Mouse (Mus musculus): Measurements from ENCODE around the gene Nit1. TPM values are rescaled to one million over a fixed set of nuclear protein-coding genes. Genes with fewer than 3 reads are reported as not detected.
"Not testable (repeated sequence)": the region's sequence is repeated elsewhere in the genome, so short reads cannot be mapped to it uniquely, and the experiment has no call there.

The Nit1 gene
- total RNA-seq, 2 experiments from 2014 or later, result 35.3 to 36.8 TPM

DNA sequence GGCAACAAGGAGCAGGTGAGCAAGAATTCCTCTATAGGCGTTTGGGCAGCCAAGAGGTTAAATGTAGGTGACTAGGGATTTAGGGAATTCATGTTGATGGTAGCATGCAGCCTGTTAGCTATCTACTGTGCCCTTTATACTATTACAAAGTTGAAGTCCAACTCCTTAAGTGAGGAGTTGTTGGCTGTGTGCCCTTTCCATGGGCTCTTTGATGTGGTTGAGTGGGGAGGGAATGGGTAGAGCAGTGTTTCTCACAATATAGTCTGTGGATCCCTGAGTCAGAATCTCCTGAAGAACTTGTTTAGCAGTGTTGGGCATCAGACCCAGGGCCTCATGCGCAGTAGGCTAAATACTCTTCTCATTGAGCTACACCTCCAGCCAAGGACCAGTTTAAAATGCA, 11.4 kb upstream of the Nit1 start:
- intact Hi-C loops (cut with DNase I), result no loop called here
- no peak for DNase-seq

- intact Hi-C loops (cut with DNase I), result no loop called here
- no peak for DNase-seq
Observed at GRCm38 (mm10) chr1:171355812-171356340, 10.4 kb upstream of the Nit1 start.

DNA sequence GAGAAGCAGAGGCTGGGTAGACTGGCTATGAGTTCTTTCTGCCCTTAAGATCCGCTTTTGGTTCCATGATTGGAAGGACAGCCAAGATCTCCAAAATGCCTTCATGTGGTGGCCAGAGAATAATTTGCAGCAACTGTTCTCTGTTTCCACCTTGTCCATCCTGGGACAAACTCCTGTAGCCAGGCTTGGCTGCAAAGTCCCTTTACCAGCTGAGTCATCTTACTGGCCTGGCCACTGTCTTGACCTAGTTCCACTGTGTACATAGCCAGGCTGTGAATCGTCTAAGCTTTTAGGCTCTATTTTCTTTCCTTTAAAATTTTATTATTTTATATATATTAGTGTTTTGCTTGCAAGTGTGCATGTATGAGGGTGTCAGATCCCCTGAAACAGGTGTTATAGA, 3.8 kb upstream of the Nit1 start:
- intact Hi-C loops (cut with DNase I), result no loop called here
- DNase-seq, result no peak

- DNase-seq, result no peak
- intact Hi-C loops (cut with DNase I), result no loop called here
Observed at GRCm38 (mm10) chr1:171348665-171349064, 3.2 kb upstream of the Nit1 start.

DNA sequence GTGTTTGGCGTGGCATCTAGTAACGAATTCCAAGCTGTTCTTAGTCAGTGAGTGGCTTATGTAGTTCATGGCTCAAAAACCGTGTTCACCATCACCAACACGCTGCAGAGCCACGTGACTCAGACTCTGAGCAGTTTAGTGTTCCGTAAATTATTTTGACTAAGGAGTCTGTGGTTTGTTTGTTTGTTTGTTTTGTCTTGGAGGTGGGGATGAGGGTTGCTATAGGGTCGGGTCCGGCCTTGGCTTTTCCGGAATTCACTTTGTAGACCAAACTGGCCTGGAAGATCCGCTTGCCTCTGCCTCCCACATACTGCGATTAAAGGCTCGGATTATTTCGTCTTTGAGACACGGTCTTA, 627 bp upstream of the Nit1 start:
- DNase-seq, result no peak
- intact Hi-C loops (cut with DNase I), result no loop called here

DNA sequence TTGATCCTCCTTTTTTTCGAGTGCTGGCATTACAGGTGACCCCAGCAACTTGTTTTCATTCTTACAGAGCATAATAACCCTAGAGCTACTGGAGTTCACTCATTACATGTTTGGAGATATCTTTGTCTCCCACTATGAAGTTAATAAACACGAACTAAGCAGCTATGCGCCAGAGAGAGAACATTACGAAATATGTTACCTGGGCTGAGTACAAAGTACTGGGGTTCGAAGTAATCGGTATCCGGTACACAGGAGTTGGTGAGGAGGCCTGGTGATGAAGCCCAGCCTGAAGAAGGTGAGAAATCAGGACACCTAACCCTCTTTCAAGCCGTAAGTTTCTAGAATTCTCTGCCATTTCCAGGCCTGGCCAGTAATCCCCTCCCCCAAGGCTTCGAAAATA, 731 bp downstream of the Nit1 start:
- intact Hi-C loops (cut with DNase I), result no loop called here
- DNase-seq, result no peak

GRCm38 (mm10) chr1:171343922-171344677, 1.3 kb downstream of the Nit1 start:
- intact Hi-C loops (cut with DNase I), result no loop called here
- DNase-seq, result no peak

DNA sequence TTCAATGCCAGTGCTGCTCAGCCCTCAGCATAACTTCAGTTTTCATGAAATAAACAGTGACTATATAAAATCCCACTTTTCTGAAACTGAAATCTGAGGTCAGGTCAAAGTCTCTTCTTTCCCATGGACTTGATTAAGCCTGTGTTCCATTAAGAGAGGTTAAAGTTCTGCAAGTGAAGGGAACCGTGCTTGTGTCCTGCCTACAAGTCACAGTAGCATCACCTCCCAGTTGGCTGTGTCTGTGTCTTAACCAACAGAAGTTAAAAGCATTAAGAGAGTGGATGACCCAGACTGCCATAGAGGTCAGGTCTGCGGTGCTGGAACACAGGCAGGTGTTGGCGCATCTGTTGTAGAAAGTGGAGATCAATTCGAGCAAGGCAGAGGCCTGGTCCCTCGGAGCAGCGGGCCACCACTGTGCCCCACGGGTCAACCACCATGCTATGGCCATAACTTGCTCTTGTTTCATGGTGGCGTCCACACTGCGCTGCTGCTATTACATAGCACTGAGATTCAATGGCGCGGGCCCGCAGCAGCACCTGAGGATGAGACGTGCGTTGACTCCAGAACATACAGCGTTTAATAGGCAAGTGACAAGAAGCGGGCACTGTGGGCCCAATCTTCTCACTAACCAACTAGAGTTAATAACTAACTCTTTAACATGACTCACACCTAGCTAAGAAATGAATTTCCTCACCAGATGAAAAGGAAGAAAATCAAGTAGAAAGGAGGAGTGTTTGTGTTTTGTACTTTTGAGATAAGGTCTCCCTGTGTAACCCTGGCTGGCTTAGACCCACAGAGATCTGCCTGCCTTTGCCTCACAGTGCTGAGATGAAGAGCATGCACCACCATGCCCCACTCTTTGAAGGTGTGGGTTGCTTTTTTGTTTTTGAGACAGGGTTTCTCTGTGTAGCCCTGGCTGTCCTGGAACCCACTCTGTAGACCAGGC, 2.9 kb downstream of the Nit1 start:
- DNase-seq, result no peak
- intact Hi-C loops (cut with DNase I), result no loop called here

GRCm38 (mm10) chr1:171330216-171330560, 15.3 kb downstream of the Nit1 start:
- intact Hi-C loops (cut with DNase I), result no loop called here
- no peak for DNase-seq

GRCm38 (mm10) chr1:171329433-171330215, 15.8 kb downstream of the Nit1 start:
- DNase-seq, result peak; percentile 89
- intact Hi-C loops (cut with DNase I), result no loop called here

DNA sequence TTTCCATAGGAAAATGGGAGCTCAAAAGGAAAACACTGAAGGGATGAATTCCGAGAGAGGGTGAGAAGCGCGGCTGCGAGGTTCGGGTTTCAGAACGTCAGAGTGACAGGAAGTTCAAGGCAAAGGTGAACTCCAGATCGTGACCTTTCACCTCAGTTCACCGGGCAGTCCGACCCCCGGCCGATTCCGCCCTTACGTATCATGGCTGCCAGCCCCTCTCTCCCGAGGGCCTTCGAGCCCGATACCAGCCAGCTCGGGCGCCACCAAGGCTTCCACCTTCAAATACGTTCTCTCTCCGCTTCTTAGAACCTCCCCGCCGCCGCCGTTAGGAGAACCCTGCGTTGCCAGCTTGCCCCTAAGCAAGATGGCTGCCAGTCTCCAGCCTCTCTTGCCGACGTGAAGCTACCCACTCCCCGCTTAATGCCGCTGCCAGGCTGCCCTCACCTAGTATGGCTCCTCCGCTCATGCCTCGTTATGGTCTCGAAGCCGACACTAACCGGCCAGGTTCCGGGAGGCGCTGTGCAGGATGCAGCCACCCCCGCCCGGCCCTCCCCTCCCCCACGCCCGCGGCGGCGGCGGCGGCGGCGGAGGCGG, 16.5 kb downstream of the Nit1 start, which contains the start of gene Dedd:
Dedd (plus strand) TSS at position 307 of the 594 bp plus-strand sequence.
- peak; percentile 94 for DNase-seq
- intact Hi-C loops (cut with DNase I), result no loop called here

- intact Hi-C loops (cut with DNase I), result no loop called here
- DNase-seq, result peak; percentile 19
Observed at GRCm38 (mm10) chr1:171328244-171328643, 17.2 kb downstream of the Nit1 start.

- DNase-seq; intact Hi-C loops (cut with DNase I): not testable (repeated sequence)
Observed at GRCm38 (mm10) chr1:171326588-171326987, 18.9 kb downstream of the Nit1 start.

DNA sequence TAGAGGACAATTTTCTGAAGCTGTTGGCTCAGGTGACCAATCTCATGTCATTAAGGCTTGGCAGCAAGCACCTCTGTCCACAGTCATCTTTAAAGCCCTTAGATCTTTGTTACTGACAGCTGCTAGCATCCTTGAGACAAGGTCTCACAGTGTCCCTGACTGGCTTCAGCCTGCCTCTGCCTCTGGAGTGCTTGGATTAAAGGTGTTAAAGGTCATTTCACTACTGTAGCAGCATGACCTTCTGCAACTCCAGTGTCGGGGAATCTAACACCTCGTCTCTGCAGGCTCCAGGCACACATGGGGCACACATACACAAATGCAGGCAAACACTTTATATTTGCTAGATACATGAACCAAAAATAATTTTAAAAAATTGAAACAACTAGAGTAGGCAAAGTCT, 19.9 kb downstream of the Nit1 start:
- intact Hi-C loops (cut with DNase I), result no loop called here
- DNase-seq, result no peak

GRCm38 (mm10) chr1:171322012-171322411, 23.4 kb downstream of the Nit1 start:
- no peak for DNase-seq
- intact Hi-C loops (cut with DNase I), result no loop called here

DNA sequence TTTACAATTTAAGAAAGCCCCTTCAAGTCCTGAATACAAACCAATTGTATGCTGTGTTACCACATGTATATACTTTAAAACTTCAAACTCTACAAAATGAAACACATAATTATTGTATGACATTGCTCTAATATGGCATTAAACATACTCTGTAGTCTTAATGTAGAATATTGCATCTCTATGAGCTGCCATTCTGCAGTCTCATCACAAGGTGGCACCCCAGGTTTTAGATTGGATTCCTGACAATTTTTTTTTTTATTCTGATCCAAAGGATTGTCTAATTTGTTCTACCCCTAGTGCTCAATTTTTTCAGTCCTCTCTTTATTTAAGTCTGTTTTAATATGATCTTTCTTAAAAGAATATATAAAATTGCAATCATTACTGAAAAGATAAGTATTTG, 24.0 kb downstream of the Nit1 start:
- no peak for DNase-seq
- intact Hi-C loops (cut with DNase I), result no loop called here

GRCm38 (mm10) chr1:171320151-171320550, 25.3 kb downstream of the Nit1 start:
- DNase-seq, result no peak
- intact Hi-C loops (cut with DNase I), result no loop called here

DNA sequence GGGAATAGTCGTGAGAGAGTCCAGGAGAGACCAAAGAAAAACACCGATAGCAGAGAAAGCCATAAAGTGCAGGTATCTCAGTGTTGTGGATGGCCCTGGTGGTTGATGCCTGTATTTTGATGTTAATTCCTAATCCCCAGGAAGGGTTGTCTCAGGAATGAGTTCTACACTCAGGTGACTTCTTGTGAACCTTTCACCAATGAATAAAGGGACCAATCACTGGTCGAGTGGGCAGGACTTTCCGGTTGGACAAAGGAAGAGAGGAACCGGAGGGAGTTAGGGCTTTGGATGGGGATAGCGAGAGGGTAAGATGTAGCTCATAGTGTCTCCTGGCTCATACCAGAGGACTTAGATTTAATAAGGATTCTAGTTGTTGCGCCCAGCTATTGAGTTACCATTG, 25.7 kb downstream of the Nit1 start:
- DNase-seq, result no peak
- intact Hi-C loops (cut with DNase I), result no loop called here

DNA sequence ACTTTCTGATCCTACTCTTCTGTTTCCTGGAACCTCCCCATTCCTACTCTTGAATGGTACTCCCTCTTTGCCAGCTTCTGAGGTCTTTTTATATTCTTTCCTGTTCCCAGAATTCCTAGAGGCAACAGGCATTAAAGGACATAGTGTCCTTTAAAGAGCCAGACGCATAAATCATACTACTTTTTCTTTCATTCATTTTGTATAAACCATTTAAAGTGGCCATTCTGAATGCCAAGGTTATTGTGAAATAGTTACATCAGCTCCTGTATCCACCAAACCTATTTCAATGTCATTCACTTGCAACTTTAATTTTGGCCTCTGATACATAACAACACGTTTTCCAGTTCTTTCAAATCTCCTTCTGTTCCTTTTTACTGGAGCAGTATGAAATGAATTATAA, 36.1 kb downstream of the Nit1 start:
- no peak for DNase-seq
- intact Hi-C loops (cut with DNase I), result no loop called here

DNA sequence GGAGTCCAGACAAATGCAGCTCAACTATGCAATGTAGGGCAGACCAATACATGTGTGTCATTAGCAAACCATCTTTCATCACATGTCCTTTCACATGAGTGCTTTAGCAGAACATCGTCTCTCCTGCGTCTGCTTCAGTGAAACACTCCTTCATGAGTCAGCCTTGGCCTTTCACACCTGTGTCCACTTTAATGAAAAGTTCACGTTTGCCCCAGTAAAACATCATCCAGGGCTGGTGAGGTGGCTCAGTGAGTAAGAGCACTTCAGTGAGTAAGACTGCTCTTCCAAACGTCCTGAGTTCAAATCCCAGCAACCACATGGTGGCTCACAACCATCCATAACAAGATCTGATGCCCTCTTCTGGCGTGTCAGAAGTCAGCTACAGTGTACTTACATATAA, 39.3 kb downstream of the Nit1 start:
- intact Hi-C loops (cut with DNase I); DNase-seq: not testable (repeated sequence)

DNA sequence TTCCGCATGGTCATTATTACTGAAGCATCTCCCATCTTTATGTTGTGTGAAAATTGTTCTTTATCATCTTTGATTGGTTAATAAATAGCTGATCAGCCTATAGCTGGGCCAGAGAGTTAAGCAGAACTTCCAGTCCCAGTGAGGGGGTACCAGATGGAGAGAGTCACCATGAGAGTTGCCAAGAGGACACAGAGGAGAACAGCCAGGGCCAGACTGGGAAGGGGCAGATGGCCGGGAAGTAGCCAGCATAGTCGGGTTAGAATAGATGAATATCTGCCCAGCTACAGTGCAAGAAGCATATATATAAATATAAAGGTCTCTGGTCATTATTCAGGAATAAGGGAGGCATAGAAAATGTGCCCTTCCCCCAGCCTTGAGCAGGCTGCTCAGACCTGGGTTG, 47.2 kb downstream of the Nit1 start:
- no peak for DNase-seq
- intact Hi-C loops (cut with DNase I), result no loop called here
